Mouse (Mus musculus) megakaryocyte, embryonic 14.5 days (primary cell): ENCODE results near the gene Maml3.

Source experiments
- FLI1 ChIP-seq: IDR thresholded peaks from 2 replicates; pipeline ENCODE4 v1.6.1; 2012; ENCODE audit warnings: low read length, inconsistent platforms, mixed read lengths
- GATA1 ChIP-seq: IDR thresholded peaks from 3 replicates; pipeline ENCODE4 v1.6.1; 2012; ENCODE audit warnings: mixed read lengths, low read length, inconsistent platforms, borderline replicate concordance

DNA sequence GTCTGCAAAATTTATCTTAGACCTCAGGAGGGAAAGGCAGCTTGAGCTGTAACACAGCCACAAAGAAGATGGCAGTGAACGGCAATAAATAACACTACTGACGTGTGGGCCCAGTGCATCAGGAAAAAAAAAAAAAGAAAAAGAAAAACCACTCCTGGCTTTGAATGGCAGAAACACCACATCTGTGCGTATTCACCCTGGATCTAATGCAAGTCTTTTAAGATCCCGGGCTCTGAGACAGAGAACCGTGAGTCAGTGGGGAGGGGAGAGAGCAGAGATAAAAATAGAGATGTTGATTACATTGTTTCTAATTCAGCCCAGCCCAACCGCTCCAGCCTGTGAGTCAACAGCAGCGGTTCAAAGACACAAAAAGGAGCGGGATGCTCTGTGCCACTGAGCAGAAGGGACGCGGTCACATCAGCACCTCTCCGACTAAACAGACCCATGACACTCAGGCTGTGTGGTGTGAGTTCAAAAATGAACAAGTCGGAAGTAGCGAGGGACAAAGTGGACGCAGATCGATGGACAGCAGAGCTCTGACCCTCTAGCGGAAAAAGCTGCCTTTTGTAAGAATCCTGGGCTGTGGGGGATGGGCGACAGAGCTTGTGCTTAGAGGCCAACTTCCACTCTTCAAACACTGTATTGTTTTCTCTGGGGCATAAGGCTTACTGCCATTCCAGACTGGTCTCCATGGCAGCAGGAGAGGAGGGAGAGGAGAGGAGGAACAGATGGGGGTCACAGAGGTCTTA, 316.1 kb downstream of the Maml3 start:
- TF ChIP-seq GATA1 (no peak), FLI1 (no peak)
